Mouse (Mus musculus) adrenal gland, postnatal 25 days (tissue): Measurements from ENCODE around the gene Gpr82. TPM values are rescaled to one million over a fixed set of nuclear protein-coding genes. Genes with fewer than 3 reads are reported as not detected.

Experiments
- DNase-seq: peaks from one replicate; pipeline ENCODE4 v3.0.0; 2021; ENCODE audit warnings: mixed read lengths
- microRNA-seq, 2 experiments: library from miRNA; unstranded; fragments of <30 nt; microRNA quantifications; one replicate each; pipeline ENCODE4 v1.2.0; 2021
- total RNA-seq: library from RNA; stranded (reverse); gene quantifications from 2 replicates; pipeline ENCODE4 v1.2.3, GENCODE M21; 2021

Gene Gpr82
- total RNA-seq, 1 experiment from 2014 or later = not detected

DNA sequence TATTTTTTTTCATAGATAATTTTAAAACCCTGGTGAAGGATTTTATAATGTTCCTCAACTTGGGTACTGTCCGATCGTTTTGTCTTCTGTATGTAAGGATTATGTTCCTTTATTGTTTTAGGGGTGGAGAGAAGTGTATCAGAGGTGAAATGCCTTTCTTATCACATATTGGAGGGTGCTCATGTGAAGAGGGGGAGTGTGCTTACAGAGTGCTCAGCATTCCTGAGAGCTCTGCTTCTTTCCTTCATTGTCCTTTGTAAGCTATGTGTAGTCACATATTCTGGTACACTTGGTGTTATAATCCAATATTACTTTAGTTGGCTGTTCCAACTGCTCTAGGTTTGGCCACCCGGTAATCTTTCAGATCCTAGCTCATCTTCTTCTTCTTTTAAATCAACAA is 39.5 kb downstream of the Gpr82 start:
- DNase-seq = no peak

DNA sequence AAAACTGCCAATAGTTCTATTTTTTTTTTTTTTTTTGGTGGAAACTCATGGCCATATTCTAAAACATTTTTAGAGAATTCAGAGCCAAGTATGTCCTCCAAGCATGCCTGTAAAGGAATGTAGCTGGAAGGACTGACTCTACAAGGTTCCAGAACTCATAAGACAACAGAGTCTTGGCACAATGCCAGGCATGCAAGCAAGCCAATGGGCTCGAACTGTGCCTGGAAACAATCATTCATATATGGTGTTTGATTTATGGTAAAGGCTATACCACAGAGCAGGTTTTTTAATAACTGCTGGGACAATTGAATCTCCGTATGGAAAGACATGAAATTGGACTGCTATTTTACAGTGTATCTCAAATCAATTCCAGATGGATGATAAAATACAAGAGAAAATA is 43.9 kb downstream of the Gpr82 start:
- no peak for DNase-seq

DNA sequence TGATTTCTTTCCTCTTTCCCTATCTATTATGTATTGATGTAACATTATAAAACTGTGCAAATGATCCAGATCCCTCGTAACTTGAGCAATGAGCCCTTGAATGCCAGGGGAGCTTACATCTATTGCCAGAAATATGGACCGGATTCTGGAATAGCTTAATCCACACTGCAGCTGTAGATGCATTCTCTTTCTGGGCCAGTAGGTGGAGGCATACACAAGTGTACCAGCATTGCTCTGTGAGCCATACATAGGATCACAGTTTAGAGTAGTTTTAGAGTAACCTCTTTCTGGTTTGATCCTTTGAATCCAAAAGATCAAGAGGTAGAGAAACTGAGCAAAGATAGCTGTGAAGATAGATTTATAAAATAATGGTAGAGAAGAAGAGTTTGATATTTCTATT is 49.0 kb downstream of the Gpr82 start:
- peak; percentile 23 for DNase-seq

Small RNA genes within 50 kb of the gene (microRNA-seq; reads per million reads assigned to microRNA genes)
- gene Gm25246 = 0 reads per million in 2 experiments

Other genes with a start within 250 kb of the Gpr82 start
- 0.24 and 0.33 TPM in 2 replicates for gene Nyx, start 195.3 kb upstream of the Gpr82 start, total RNA-seq
- gene Gpr34, start 29.3 kb upstream of the Gpr82 start, total RNA-seq = 0.67 and 1.1 TPM in 2 replicates
- 36.1 and 40.0 TPM in 2 replicates for gene Cask, start 190.0 kb downstream of the Gpr82 start, total RNA-seq